Mouse (Mus musculus) forebrain, embryonic 16.5 days (tissue): ENCODE measurements around the gene Rpl37a. TPM values are rescaled to one million over a fixed set of nuclear protein-coding genes. Genes with fewer than 3 reads are reported as not detected.
A peak's percentile ranks its signal among the peaks of the same experiment; 100 is the strongest.

Experiments used
- ATAC-seq: fragments of 200-750 bp; cut with Nextera tagmentation; 2 replicates; pipeline ENCODE4 v1.8.0; 2017; ENCODE audit warnings: mild to moderate bottlenecking, moderate library complexity
- H3K27ac ChIP-seq: fragments of 300-500 bp; sonication (generic); 2 replicates; pipeline ENCODE4 v1.5.1; 2014; ENCODE audit warnings: low read length, control low read depth
- H3K27me3 ChIP-seq: fragments of 300-500 bp; sonication (generic); replicated peaks from 2 replicates; pipeline ENCODE4 v1.6.1; 2014; ENCODE audit warnings: low read length; ENCODE audit not compliant: control insufficient read depth, insufficient read depth
- H3K36me3 ChIP-seq: fragments of 300-500 bp; sonication (generic); 2 replicates; pipeline ENCODE4 v1.6.1; 2014; ENCODE audit not compliant: control insufficient read depth, insufficient read depth
- H3K4me1 ChIP-seq: fragments of 300-500 bp; sonication (generic); replicated peaks from 2 replicates; pipeline ENCODE4 v1.6.1; 2014; ENCODE audit warnings: low read length; ENCODE audit not compliant: control insufficient read depth, insufficient read depth
- H3K4me2 ChIP-seq: fragments of 300-500 bp; sonication (generic); 2 replicates; pipeline ENCODE4 v1.6.1; 2014; ENCODE audit warnings: mild to moderate bottlenecking, low read length, control low read depth
- H3K4me3 ChIP-seq: fragments of 300-500 bp; sonication (generic); replicated peaks from 2 replicates; pipeline ENCODE4 v1.5.1; 2014; ENCODE audit warnings: mild to moderate bottlenecking, low read length, control low read depth
- H3K9ac ChIP-seq: fragments of 300-500 bp; sonication (generic); replicated peaks from 2 replicates; pipeline ENCODE4 v1.6.1; 2014; ENCODE audit warnings: low read depth, low read length, control low read depth
- H3K9me3 ChIP-seq: fragments of 300-500 bp; sonication (generic); 2 replicates; pipeline ENCODE4 v1.6.1; 2016; ENCODE audit warnings: low read length; ENCODE audit not compliant: control insufficient read depth
- WGBS: fragments of 180-500 bp; shearing (Covaris S2); extraction: QIAGEN DNeasy Blood & Tissue Kit; methylation state at CpG from one replicate; pipeline ENCODE4 v1.1.7; 2014; 5-methylcytosine and 5-hydroxymethylcytosine counted together
- polyA plus RNA-seq: library from polyadenylated mRNA; unstranded; fragments of >200 nt; fragmentation: Nextera tagmentation; extraction: Ambion mirVana; gene quantifications from 2 replicates; pipeline ENCODE4 v1.2.1, GENCODE M21; 2015

The Rpl37a gene
- polyA plus RNA-seq, 1 experiment from 2014 or later, result 951 TPM

- H3K36me3 ChIP-seq, result no peaks in the 10 kb centered on the region
- no peak overlapping the region for H3K27ac ChIP-seq
- H3K4me3 ChIP-seq, result no peak overlapping the region
- no peaks in the 10 kb centered on the region for H3K27me3 ChIP-seq
- H3K4me1 ChIP-seq, result 0 out of 2 replicates have a peak, but pooled peaks cover 3% of the 10 kb centered on the region
- no peak overlapping the region for H3K4me2 ChIP-seq
- ATAC-seq, result peak; percentile 47; the same call in 1 of the 2 replicates
- H3K9me3 ChIP-seq, result no peaks in the 10 kb centered on the region
- WGBS, result 81% methylated on average over 7 of the region's 7 CpGs
- no peak overlapping the region for H3K9ac ChIP-seq
Observed at GRCm38 (mm10) chr1:72751371-72751781, 40.3 kb downstream of the Rpl37a start.

DNA sequence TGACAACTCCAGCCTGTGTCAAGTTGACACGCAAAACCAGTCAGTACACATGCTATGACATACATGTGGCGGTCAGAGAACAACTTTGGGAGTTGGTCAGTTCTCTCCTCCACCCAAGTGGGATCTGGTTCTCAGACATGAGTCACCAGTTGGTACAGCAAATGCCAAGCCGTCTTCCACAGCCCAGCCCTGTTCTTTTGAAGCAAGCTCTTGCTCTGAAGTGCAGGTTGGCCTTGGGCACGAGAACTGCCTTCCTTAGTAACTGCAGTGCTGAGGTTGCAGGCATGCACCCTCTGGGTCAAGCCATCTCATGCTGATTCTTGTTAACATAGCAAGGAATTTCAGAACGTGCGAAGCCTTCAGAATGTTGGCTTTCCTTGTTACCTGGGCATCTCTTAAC is 42.1 kb downstream of the Rpl37a start:
- no peaks in the 10 kb centered on the region for H3K27me3 ChIP-seq
- WGBS, result 88% methylated on average over 6 of the region's 6 CpGs
- H3K9me3 ChIP-seq, result no peaks in the 10 kb centered on the region
- 0 out of 2 replicates have a peak, but pooled peaks cover 3% of the 10 kb centered on the region for H3K4me1 ChIP-seq
- H3K4me2 ChIP-seq, result no peak overlapping the region
- ATAC-seq, result no peak
- no peak overlapping the region for H3K9ac ChIP-seq
- H3K4me3 ChIP-seq, result no peak overlapping the region
- no peaks in the 10 kb centered on the region for H3K36me3 ChIP-seq
- no peak overlapping the region for H3K27ac ChIP-seq

DNA sequence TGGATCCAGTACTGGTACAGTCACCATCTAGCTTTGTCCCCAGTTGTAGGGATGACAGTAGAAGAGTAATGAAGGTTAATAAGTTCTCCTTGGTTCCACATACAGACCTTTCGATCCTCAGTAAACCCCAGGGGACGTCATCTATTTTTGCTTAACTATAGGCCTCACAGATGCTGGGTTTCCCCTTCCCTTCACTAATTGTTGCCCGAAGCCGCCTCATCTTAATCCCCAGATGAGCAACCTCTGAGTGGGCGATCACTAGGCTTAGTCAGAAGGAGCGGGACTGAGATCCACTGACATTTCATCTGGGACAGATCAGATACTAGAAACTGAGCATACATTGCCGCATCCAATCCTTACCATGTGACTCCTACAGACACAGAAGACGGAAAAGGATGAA is 44.1 kb downstream of the Rpl37a start:
- Histone ChIP-seq H3K36me3 (no peaks in the 10 kb centered on the region), H3K27me3 (no peaks in the 10 kb centered on the region), H3K4me1 (0 out of 2 replicates have a peak, but pooled peaks cover 3% of the 10 kb centered on the region), H3K27ac (no peak overlapping the region), H3K9me3 (no peaks in the 10 kb centered on the region), H3K4me3 (no peak overlapping the region), H3K9ac (no peak overlapping the region), H3K4me2 (no peak overlapping the region)
- no peak for ATAC-seq
- 47% methylated on average over 8 of the region's 8 CpGs for whole genome bisulfite sequencing

DNA sequence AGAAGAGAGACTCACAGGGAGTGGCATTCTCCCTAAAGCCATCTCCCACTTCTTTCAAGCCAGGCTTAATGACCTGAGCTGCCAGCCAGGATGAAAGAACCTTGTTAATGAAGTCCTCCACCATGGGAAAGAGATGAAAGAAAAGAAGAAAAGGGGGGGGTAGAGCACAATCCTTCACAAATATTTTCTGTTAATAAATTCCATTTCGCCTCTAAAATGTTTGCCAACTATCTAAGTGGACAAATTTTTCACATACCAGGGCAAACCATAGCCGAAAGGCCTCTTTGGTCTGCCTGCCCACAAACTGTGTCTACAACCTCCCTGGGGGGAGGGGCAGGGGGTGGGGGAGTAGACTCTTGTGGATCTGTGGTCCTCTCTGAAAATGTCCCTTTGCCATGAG is 44.7 kb downstream of the Rpl37a start:
- H3K27me3 ChIP-seq, result no peaks in the 10 kb centered on the region
- H3K4me2 ChIP-seq, result no peak overlapping the region
- H3K4me3 ChIP-seq, result no peak overlapping the region
- ATAC-seq, result no peak
- no peaks in the 10 kb centered on the region for H3K9me3 ChIP-seq
- no peak overlapping the region for H3K9ac ChIP-seq
- no peaks in the 10 kb centered on the region for H3K36me3 ChIP-seq
- 0 out of 2 replicates have a peak, but pooled peaks cover 3% of the 10 kb centered on the region for H3K4me1 ChIP-seq
- 24% methylated on average over 2 of the region's 2 CpGs for WGBS
- H3K27ac ChIP-seq, result no peak overlapping the region

DNA sequence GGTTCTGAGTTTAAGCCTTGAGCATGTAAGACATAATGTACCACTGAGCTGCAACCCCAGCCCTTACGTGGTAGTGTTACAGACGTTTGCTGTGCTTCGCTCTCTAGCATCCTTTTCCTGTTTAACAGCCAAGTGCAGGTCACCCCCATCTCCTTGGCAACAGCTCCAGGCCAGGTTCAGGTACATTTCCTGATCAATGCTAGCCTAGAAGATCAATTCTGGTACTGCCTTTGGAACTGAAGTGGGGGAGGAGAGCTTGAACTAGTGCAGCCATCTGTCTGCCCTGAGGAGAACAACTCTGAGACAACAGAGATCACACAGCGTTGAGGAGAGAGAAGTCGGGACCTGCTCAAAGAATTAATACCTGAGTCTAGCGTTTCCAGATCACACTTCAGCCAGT is 48.7 kb downstream of the Rpl37a start:
- Histone ChIP-seq H3K4me2 (no peak overlapping the region), H3K9ac (no peak overlapping the region), H3K36me3 (no peaks in the 10 kb centered on the region), H3K27ac (no peak overlapping the region), H3K4me1 (peaks cover 1% of the 10 kb centered on the region; the same call in 1 of the 2 replicates), H3K4me3 (no peak overlapping the region), H3K27me3 (no peaks in the 10 kb centered on the region), H3K9me3 (no peaks in the 10 kb centered on the region)
- 85% methylated on average over 6 of the region's 6 CpGs for WGBS
- no peak for ATAC-seq

Other genes with a start within 250 kb of the Rpl37a start
- 6.1 and 7.7 TPM in 2 replicates for gene March4, start 174.4 kb upstream of the Rpl37a start, polyA plus RNA-seq
- 29.2 and 31.4 TPM in 2 replicates for gene Smarcal1, start 128.0 kb upstream of the Rpl37a start, polyA plus RNA-seq
- gene Ankar, start 10.7 kb upstream of the Rpl37a start, polyA plus RNA-seq, result not detected in 2 replicates
- gene Igfbp2, start 113.2 kb downstream of the Rpl37a start, polyA plus RNA-seq, result 279 and 331 TPM in 2 replicates
- 26.8 and 31.0 TPM in 2 replicates for gene Igfbp5, start 163.6 kb downstream of the Rpl37a start, polyA plus RNA-seq